Mouse (Mus musculus) liver, adult 2 months (tissue): ENCODE data around the gene Ccdc162.

Experiments
- CTCF ChIP-seq: fragments of 200-500 bp; IDR thresholded peaks from 2 replicates; pipeline ENCODE4 v1.5.1; 2011; ENCODE audit warnings: low read depth, low read length, control low read depth
- POLR2A ChIP-seq: fragments of 200-500 bp; IDR thresholded peaks from 2 replicates; pipeline ENCODE4 v1.6.1; 2011; ENCODE audit warnings: low read length, control low read depth; ENCODE audit not compliant: insufficient read depth; ENCODE audit errors: extremely low read depth

- TF ChIP-seq CTCF (no peak), POLR2A (no peak)
These were observed 145.4 kb downstream of the Ccdc162 start for GRCm38 (mm10) chr10:41571065-41571464.
